Mouse (Mus musculus) large intestine, adult 2 months (tissue): Measurements from ENCODE around the gene Odf3l2. TPM values are rescaled to one million over a fixed set of nuclear protein-coding genes. Genes with fewer than 3 reads are reported as not detected.

Experiments
- DNase-seq: peaks from one replicate; pipeline ENCODE4 v3.0.0-alpha.2; 2012; ENCODE audit warnings: low read depth, low spot score
- WGBS: fragments of 180-500 bp; shearing (Covaris S2); methylation state at CpG from one replicate; pipeline ENCODE4 v1.1.7; 2018; 5-methylcytosine and 5-hydroxymethylcytosine counted together
- polyA plus RNA-seq: library from polyadenylated mRNA; depleted of rRNA; stranded (reverse); fragments of >200 nt; gene quantifications from 2 replicates; pipeline ENCODE4 v1.2.3, GENCODE M21; 2012; rRNA removed

Odf3l2 gene
- polyA plus RNA-seq, 1 experiment, result 0.06 TPM

DNA sequence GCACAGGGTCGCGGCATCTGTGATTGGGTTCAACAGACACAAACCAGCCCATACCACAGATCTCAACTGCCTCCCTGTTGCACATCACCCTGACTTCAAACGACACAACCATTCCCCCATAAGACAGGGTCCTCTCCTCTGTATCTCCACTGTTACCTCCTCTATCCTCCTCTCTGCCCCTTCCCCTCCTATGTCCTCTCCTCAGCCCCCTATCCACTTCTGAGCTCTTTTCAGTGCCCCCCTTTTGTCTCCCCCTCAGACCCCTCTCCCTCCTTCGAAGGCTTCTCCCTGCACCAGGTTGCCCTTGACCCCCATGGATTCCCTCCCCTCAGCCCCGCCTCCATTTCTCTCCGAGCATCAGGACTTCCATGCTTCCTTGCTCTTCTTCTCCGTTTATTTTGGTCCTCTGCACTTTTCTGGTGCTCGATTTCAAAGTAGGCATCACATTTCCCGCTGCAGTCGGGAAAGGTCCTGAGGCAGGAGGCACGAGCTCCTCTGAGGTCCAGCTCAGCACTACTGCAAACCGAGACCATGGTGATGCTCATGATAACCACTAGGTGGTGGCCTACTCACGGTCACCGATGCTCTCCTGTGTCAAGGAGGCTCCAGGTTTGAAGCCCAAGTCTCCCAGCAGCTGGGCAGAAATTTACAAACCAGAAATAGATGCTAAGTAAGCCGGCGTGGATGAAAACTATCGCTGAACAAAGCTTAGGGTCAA, 50.5 kb downstream of the Odf3l2 start:
- DNase-seq, result peak; percentile 33
- WGBS, result 16% methylated on average over 17 of the region's 17 CpGs

DNA sequence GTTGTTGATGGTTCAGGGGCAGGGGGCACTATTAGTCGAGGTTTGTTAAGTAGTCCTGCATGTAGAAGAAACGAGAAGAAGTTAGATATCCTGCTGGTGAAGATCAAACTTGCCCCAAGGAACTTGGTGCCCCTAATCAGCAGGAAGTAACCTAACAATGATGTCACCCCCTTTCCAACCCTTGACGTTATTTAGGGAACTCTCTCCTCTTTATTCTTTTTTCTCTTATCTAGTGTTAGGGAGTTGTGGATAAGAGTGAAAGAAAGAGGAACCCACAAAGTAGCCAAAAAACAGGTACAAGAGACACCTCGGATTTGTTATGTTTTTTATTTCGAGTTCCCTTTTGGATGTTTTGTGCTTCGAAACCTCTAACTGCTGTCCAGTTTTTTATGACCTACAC, 51.4 kb downstream of the Odf3l2 start:
- WGBS, result 43% methylated on average over 6 of the region's 6 CpGs

DNA sequence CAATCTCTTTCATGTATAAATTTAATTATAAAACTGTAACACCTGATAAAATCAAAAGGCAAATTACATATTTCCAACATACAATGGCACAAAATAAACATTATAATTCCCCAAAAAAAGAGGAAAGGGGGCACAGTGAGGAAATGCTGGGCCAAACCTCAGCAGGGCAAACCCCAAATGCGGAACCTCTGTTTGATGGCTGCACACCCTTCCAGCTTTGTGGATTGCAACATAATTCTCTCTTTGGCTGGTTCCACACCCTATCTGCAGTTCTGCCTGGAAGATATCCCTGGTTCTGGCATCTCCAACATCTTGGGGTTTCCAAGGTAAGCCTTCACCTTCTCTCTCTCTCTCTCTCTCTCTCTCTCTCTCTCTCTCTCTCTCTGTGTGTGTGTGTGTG, 54.8 kb downstream of the Odf3l2 start:
- no peak for DNase-seq
- WGBS, result 72% methylated on average over 1 of the region's 1 CpGs

More for the DNA sequence above, 51.4 kb downstream of the Odf3l2 start:
- DNase-seq, result no peak

Other genes starting within 250 kb of the Odf3l2 start
- not detected in 2 replicates for gene Vmn2r83, start 177.0 kb downstream of the Odf3l2 start, polyA plus RNA-seq
- gene Plpp2, start 111.9 kb downstream of the Odf3l2 start, polyA plus RNA-seq, result 288 and 296 TPM in 2 replicates
- 66.3 and 88.2 TPM in 2 replicates for gene Mier2, start 90.5 kb downstream of the Odf3l2 start, polyA plus RNA-seq
- gene Theg, start 58.4 kb downstream of the Odf3l2 start, polyA plus RNA-seq, result not detected in 2 replicates
- 0.66 and 0.68 TPM in 2 replicates for gene C2cd4c, start 31.7 kb downstream of the Odf3l2 start, polyA plus RNA-seq
- 1.4 and 1.9 TPM in 2 replicates for gene Shc2, start 7.8 kb downstream of the Odf3l2 start, polyA plus RNA-seq
- gene Madcam1, start 18.8 kb upstream of the Odf3l2 start, polyA plus RNA-seq, result 13.9 and 17.1 TPM in 2 replicates
- gene Tpgs1, start 23.6 kb upstream of the Odf3l2 start, polyA plus RNA-seq, result 43.3 and 49.2 TPM in 2 replicates
- 178 and 188 TPM in 2 replicates for gene Cdc34, start 36.5 kb upstream of the Odf3l2 start, polyA plus RNA-seq
- 0.73 and 0.88 TPM in 2 replicates for gene Gzmm, start 43.3 kb upstream of the Odf3l2 start, polyA plus RNA-seq
- gene Bsg, start 58.8 kb upstream of the Odf3l2 start, polyA plus RNA-seq, result 808 and 1,022 TPM in 2 replicates
- gene Hcn2, start 70.9 kb upstream of the Odf3l2 start, polyA plus RNA-seq, result 4.0 and 5.2 TPM in 2 replicates
- gene Polrmt, start 100.8 kb upstream of the Odf3l2 start, polyA plus RNA-seq, result 57.5 and 63.7 TPM in 2 replicates
- not detected in 2 replicates for gene Fgf22, start 109.3 kb upstream of the Odf3l2 start, polyA plus RNA-seq
- 119 and 129 TPM in 2 replicates for gene Rnf126, start 121.2 kb upstream of the Odf3l2 start, polyA plus RNA-seq
- 12.9 and 13.6 TPM in 2 replicates for gene Fstl3, start 131.5 kb upstream of the Odf3l2 start, polyA plus RNA-seq
- gene Prss57, start 145.2 kb upstream of the Odf3l2 start, polyA plus RNA-seq, result 0.29 and 0.48 TPM in 2 replicates
- 15.4 and 17.6 TPM in 2 replicates for gene Palm, start 147.8 kb upstream of the Odf3l2 start, polyA plus RNA-seq
- gene Misp, start 175.3 kb upstream of the Odf3l2 start, polyA plus RNA-seq, result 299 and 402 TPM in 2 replicates
- gene Ptbp1, start 208.7 kb upstream of the Odf3l2 start, polyA plus RNA-seq, result 255 and 340 TPM in 2 replicates
- 1.6 and 1.8 TPM in 2 replicates for gene Prtn3, start 228.7 kb upstream of the Odf3l2 start, polyA plus RNA-seq
- 3.4 and 4.6 TPM in 2 replicates for gene Plppr3, start 228.9 kb upstream of the Odf3l2 start, polyA plus RNA-seq
- not detected in 2 replicates for gene Elane, start 240.5 kb upstream of the Odf3l2 start, polyA plus RNA-seq
- gene Cfd, start 245.1 kb upstream of the Odf3l2 start, polyA plus RNA-seq, result 166 and 209 TPM in 2 replicates